16 mouse cellular contexts compared by ENCODE assay signal in the genomic region with DNA sequence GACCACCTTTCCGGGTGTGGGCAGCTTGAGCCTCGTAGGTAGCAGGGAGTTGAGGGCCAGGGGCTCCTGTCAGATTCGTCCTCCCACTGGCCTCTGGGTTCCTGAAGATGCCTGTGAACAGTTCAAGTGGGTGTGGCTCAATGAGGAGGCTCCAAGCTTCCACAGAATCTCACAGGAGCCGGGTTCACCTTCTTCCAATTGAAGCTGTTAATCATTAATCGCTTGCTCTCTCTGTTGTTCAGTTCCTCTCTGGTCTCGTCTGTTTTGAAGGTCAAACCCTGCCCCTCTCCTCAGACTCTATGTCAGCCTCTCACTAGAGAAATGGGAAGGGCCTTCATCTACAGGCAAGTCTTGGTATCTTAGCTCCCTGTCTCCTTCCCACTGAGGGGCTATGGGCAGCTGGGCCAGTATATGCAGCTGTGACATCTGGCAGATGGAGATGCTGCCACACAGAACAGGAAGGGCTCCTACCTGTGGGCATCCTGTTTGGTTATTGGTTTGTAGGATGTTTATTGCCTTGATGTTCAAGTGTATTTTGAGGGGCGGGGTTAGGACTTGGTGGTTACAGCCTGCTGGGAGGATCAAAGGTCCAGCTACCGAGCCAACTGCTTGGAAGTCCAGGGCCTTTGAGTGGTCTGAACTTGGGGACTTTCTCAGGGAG. TPM values are rescaled to one million over a fixed set of nuclear protein-coding genes. Genes with fewer than 3 reads are reported as not detected.
A peak's percentile ranks its signal among the peaks of the same experiment; 100 is the strongest.
DNase-seq lines count a peak whose midpoint lies in the region; ATAC-seq and TF ChIP-seq lines count a peak whose summit lies in the region.
"Had no signal": no experiment of that assay in that cellular context is flagged by ENCODE, and none has a peak within 500 bp of the region (broad histone marks: within the 10 kb centered on the region; RNA-seq: fewer than 3 reads in every experiment).

No protein-coding gene starts in this region.

- TF ChIP-seq CTCF in liver, adult 2 months (IDR thresholded peaks at IDR 0.05; ENCODE audit: low read depth, low read length), result no peak
- no peak for TF ChIP-seq CTCF in liver, postnatal 0 days (IDR thresholded peaks at IDR 0.05; ENCODE audit: low read depth)
- no peak for TF ChIP-seq CTCF in small intestine, adult 2 months (IDR thresholded peaks at IDR 0.05; ENCODE audit: extremely low read depth, insufficient read length, insufficient replicate concordance, low read depth, low read length)

- TF ChIP-seq EP300 in liver, postnatal 0 days (IDR thresholded peaks at IDR 0.05; ENCODE audit: low read depth), result no peak

- no peak overlapping the region for H3K4me2 ChIP-seq in liver, postnatal 0 days (ENCODE audit: low read depth, low read length)
- H3K4me2 ChIP-seq: liver, embryonic 15.5 days had no signal

- no peak overlapping the region for H3K9ac ChIP-seq in liver, adult 2 months (ENCODE audit: low read depth, low read length)
- H3K9ac ChIP-seq in liver, postnatal 0 days (replicated peaks), result no peak overlapping the region
- H3K9ac ChIP-seq: liver, embryonic 15.5 days had no signal

- H3K9me3 ChIP-seq in liver, postnatal 0 days (ENCODE audit: low read length), result no peaks in the 10 kb centered on the region
- H3K9me3 ChIP-seq: liver, embryonic 15.5 days had no signal

- H3K4me1 ChIP-seq in liver, adult 2 months (ENCODE audit: control insufficient read depth, insufficient read depth, low read length), result 0 out of 2 replicates have a peak, but pooled peaks cover 2% of the 10 kb centered on the region
- peaks cover 17% of the 10 kb centered on the region for H3K4me1 ChIP-seq in liver, postnatal 0 days (ENCODE audit: insufficient read depth)
- peaks cover 42% of the 10 kb centered on the region for H3K4me1 ChIP-seq in small intestine, adult 2 months (ENCODE audit: control insufficient read depth, insufficient read depth, insufficient read length, low read length)

- 33% methylated on average over 8 of the region's 8 CpGs for WGBS in liver, adult 2 months
- WGBS in liver, postnatal 0 days (ENCODE audit: insufficient replicate concordance), result 45% methylated on average over 8 of the region's 8 CpGs
- WGBS in small intestine, adult 2 months, result 19% methylated on average over 8 of the region's 8 CpGs

- H3K4me3 ChIP-seq in liver, adult 2 months (ENCODE audit: insufficient read depth, low read depth, low read length), result no peak overlapping the region
- H3K4me3 ChIP-seq in liver, postnatal 0 days (ENCODE audit: low read depth, low read length), result no peak overlapping the region
- H3K4me3 ChIP-seq in small intestine, adult 2 months (ENCODE audit: low read depth, low read length), result peak overlapping the region; percentile 66
- H3K4me3 ChIP-seq: erythroblast, embryonic 14.5 days; liver, embryonic 15.5 days had no signal

- no peaks in the 10 kb centered on the region for H3K36me3 ChIP-seq in liver, adult 2 months (ENCODE audit: control insufficient read depth, insufficient read depth, low read length)
- no peaks in the 10 kb centered on the region for H3K36me3 ChIP-seq in liver, postnatal 0 days (replicated peaks; ENCODE audit: insufficient read depth, low read length)
- H3K36me3 ChIP-seq in small intestine, adult 2 months (ENCODE audit: control insufficient read depth, insufficient read depth, low read length), result peaks cover 5% of the 10 kb centered on the region
- H3K36me3 ChIP-seq: liver, embryonic 15.5 days had no signal

- no peak overlapping the region for H3K27ac ChIP-seq in liver, adult 2 months (replicated peaks; ENCODE audit: insufficient read depth, low read depth, low read length)
- no peak overlapping the region for H3K27ac ChIP-seq in liver, postnatal 0 days (ENCODE audit: low read depth)
- H3K27ac ChIP-seq in small intestine, adult 2 months (ENCODE audit: insufficient read depth, low read depth, low read length), result peak overlapping the region; percentile 99
- H3K27ac ChIP-seq: liver, embryonic 15.5 days had no signal

- TF ChIP-seq POLR2A in liver, adult 2 months (IDR thresholded peaks at IDR 0.05; ENCODE audit: extremely low read depth, insufficient read depth, low read length), result no peak
- TF ChIP-seq POLR2A in small intestine, adult 2 months (IDR thresholded peaks at IDR 0.05; ENCODE audit: low read depth, low read length), result 0 out of 2 replicates have a peak, but pooled peaks have one; percentile 19

- peak; percentile 8 for DNase-seq in liver, adult 2 months (ENCODE audit: extremely low read depth, low read depth, low spot score)
- no peak for DNase-seq in liver, postnatal 0 days
- DNase-seq in T-cell, adult 2 months (ENCODE audit: low spot score), result peak; percentile 58
- DNase-seq in kidney, adult 9 months, result peak; percentile 89
- DNase-seq in gastrocnemius, postnatal 25 days, result no peak
- no peak for DNase-seq in spleen, adult 18-20 months
- DNase-seq in adrenal gland, postnatal 14 days, result no peak
- DNase-seq: cerebellum, adult 8-10 months; embryo, embryonic 11 days; heart, postnatal 14 days; lung, postnatal 4 days had no signal

- ATAC-seq in liver, postnatal 0 days, result no peak

- no peaks in the 10 kb centered on the region for H3K27me3 ChIP-seq in liver, adult 2 months (ENCODE audit: control insufficient read depth, insufficient read depth, low read length)
- H3K27me3 ChIP-seq in liver, postnatal 0 days (ENCODE audit: insufficient read depth, low read length), result no peaks in the 10 kb centered on the region
- H3K27me3 ChIP-seq in small intestine, adult 2 months (ENCODE audit: control insufficient read depth, insufficient read depth, low read length), result no peaks in the 10 kb centered on the region

- H3K79me2 ChIP-seq in liver, adult 2 months (ENCODE audit: control insufficient read depth, insufficient read depth, low read length), result no peaks in the 10 kb centered on the region

RNA-seq across cellular contexts. Expression of a gene that starts 18.2 kb away (rescaled TPM):
- 0.09 and 0.13 TPM in 2 replicates for total RNA-seq in liver, adult 2 months (2014; rRNA removed)
- polyA plus RNA-seq in liver, adult 2 months (2012; rRNA removed), result 0.14 and 0.16 TPM in 2 replicates
- polyA plus RNA-seq in liver, postnatal 0 days (2015; fragmentation: Nextera tagmentation; extraction: Ambion mirVana), result 0.12 and 0.14 TPM in 2 replicates
- 28.4 and 62.6 TPM in 2 replicates for polyA plus RNA-seq in small intestine, adult 2 months (2012; rRNA removed)
- total RNA-seq in gastrocnemius, postnatal 25 days (2021), result 1 to 10 TPM in 1 of 2 experiments, under 1 TPM in 1; 0.87 to 1.1 TPM
- total RNA-seq in adrenal gland, postnatal 14 days (2021), result 6.6 and 7.6 TPM in 2 replicates
- total RNA-seq: granulocyte monocyte progenitor cell, adult 5-6 weeks had no signal
- polyA plus RNA-seq: erythroblast, embryonic 14.5 days had no signal

RNA-seq across cellular contexts. Expression of a gene that starts 42.1 kb away (rescaled TPM):
- 13.4 and 16.0 TPM in 2 replicates for total RNA-seq in liver, adult 2 months (2014; rRNA removed)
- 12.8 and 17.1 TPM in 2 replicates for polyA plus RNA-seq in liver, adult 2 months (2012; rRNA removed)
- polyA plus RNA-seq in liver, postnatal 0 days (2015; fragmentation: Nextera tagmentation; extraction: Ambion mirVana), result 8.5 and 8.6 TPM in 2 replicates
- 9.4 and 16.7 TPM in 2 replicates for polyA plus RNA-seq in small intestine, adult 2 months (2012; rRNA removed)
- total RNA-seq in gastrocnemius, postnatal 25 days (2021), result 10 to 100 TPM; 19.5 to 23.2 TPM
- total RNA-seq in adrenal gland, postnatal 14 days (2021), result 42.3 and 48.6 TPM in 2 replicates

RNA-seq across cellular contexts. Expression of a gene that starts 43.9 kb away (rescaled TPM):
- total RNA-seq in liver, adult 2 months (2014; rRNA removed), result not detected in 2 replicates
- not detected in 2 replicates for polyA plus RNA-seq in liver, adult 2 months (2012; rRNA removed)
- polyA plus RNA-seq in liver, postnatal 0 days (2015; fragmentation: Nextera tagmentation; extraction: Ambion mirVana), result not detected in 2 replicates
- polyA plus RNA-seq in small intestine, adult 2 months (2012; rRNA removed), result not detected in 2 replicates
- total RNA-seq in gastrocnemius, postnatal 25 days (2021), result 1 to 10 TPM; 4.0 to 7.5 TPM
- total RNA-seq in adrenal gland, postnatal 14 days (2021), result 7.2 and 15.4 TPM in 2 replicates
- total RNA-seq: neutrophil, adult 5-6 weeks had no signal
- polyA plus RNA-seq: erythroblast, embryonic 14.5 days; liver, embryonic 15.5 days had no signal

RNA-seq across cellular contexts. Expression of a gene that starts 58.8 kb away (rescaled TPM):
- total RNA-seq in liver, adult 2 months (2014; rRNA removed), result 4.1 and 4.3 TPM in 2 replicates
- 5.0 and 5.1 TPM in 2 replicates for polyA plus RNA-seq in liver, adult 2 months (2012; rRNA removed)
- 7.0 and 7.5 TPM in 2 replicates for polyA plus RNA-seq in liver, postnatal 0 days (2015; fragmentation: Nextera tagmentation; extraction: Ambion mirVana)
- polyA plus RNA-seq in small intestine, adult 2 months (2012; rRNA removed), result 14.7 and 28.6 TPM in 2 replicates
- total RNA-seq in gastrocnemius, postnatal 25 days (2021), result 10 to 100 TPM; 13.8 to 14.6 TPM
- total RNA-seq in adrenal gland, postnatal 14 days (2021), result 14.6 and 23.0 TPM in 2 replicates

Comparison
In these comparisons a context has a peak if more than half of its experiments do, and no peak if none do; other contexts are left out.
1. DNase-seq: peak in liver, adult 2 months (single experiment), T-cell, adult 2 months (single experiment) and kidney, adult 9 months (single experiment); none in liver, postnatal 0 days (single experiment), gastrocnemius, postnatal 25 days (single experiment), spleen, adult 18-20 months (0 of 2) and adrenal gland, postnatal 14 days (single experiment).